Mouse (Mus musculus): ENCODE results near the gene Lsmem1. TPM values are rescaled to one million over a fixed set of nuclear protein-coding genes. Genes with fewer than 3 reads are reported as not detected.
"Not testable (repeated sequence)": the region's sequence is repeated elsewhere in the genome, so short reads cannot be mapped to it uniquely, and the experiment has no call there.

Gene Lsmem1
- polyA plus RNA-seq, 1 experiment from 2014 or later = not detected

DNA sequence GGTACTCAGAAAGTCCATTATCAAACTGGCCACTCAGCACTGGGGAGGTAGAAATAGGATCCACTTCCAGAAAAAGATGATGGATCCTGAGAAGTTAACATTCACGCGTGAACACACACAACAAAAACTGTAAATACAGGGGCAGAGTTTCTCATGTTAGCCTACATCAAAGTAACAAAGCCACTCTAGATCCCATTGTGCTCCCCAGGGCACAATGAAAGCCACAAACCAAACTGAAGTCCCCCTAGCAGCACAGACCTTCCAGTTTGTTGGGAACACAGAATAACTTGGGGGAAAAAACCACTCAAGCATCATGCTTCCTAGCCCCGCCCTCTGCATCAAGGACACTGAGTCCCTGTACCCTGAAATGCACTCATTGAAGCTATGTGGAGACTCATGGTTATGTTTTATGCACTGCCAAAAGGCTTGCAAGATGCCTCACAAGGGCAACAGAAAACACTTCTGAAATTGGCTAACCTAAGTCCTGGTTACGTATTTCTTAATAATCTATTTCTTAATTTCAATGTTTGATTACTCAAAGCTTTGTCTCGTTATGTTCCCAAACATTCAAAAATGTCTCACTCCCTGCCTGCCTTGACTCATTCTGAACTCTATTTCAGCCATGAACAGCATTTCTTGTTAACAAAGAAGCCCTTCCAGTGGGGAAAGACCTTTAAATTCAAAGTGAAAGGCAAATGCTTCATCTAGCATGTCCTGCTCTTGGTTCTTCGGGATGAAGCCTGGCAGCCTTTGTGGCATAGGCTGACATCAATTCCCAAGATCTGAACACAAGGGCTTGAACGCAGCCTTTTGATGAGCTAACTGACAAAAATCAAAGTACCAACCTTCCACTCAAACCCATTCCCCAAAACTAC lies 3.1 kb upstream of the Lsmem1 start:
- Histone ChIP-seq H3K9ac (no peak overlapping the region), H3K4me3 (no peak overlapping the region), H3K4me2 (no peak overlapping the region), H3K27ac (no peak overlapping the region), H3K36me3 (replicated peaks) (peaks cover 37% of the 10 kb centered on the region), H3K9me3 (no peaks in the 10 kb centered on the region), H3K27me3 (replicated peaks) (no peaks in the 10 kb centered on the region), H3K4me1 (no peaks in the 10 kb centered on the region)
- 87% methylated on average over 7 of the region's 7 CpGs for WGBS
- no peak for ATAC-seq (replicated peaks)

DNA sequence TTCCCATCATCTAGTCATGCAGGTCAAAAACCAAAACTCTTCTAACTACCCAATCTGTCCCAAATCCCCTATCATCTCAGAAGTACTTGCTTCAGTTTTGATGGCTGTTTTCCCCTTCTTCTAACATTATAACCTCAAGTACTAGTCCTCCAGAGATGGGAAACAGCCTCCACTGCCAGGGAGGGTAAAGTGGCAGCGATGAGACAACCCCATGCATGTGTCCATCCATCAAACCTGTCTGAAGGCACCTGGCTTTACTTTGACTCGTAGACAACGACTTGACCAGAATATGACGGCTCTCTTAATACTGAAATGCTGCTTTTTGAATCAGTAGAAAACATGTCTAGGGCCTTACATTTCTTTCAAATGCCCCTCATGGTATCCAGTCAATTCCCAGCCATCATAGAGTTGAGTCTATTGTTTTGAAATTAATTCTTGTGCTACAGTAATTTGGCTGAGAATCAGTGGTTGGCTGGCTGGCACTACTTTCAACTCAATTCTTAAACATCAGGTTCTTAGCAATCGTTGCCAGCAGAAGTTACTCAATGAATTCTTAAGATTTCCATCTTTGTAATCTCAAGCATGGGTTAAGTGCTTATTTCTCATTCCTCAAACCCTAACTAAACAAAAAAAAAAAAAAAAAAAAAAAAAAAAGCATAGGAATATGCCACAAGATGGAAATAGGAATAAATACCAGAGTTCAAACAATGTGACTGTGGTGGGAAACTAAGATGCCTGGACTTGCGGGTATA lies 1.4 kb upstream of the Lsmem1 start:
- no peak for ATAC-seq (replicated peaks)
- WGBS = 90% methylated on average over 6 of the region's 6 CpGs
- Histone ChIP-seq H3K4me2 (no peak overlapping the region), H3K27me3 (replicated peaks) (no peaks in the 10 kb centered on the region), H3K36me3 (replicated peaks) (peaks cover 28% of the 10 kb centered on the region; the same call in 1 of the 2 replicates), H3K27ac (no peak overlapping the region), H3K9ac (no peak overlapping the region), H3K4me3 (no peak overlapping the region), H3K4me1 (no peaks in the 10 kb centered on the region), H3K9me3 (no peaks in the 10 kb centered on the region)

DNA sequence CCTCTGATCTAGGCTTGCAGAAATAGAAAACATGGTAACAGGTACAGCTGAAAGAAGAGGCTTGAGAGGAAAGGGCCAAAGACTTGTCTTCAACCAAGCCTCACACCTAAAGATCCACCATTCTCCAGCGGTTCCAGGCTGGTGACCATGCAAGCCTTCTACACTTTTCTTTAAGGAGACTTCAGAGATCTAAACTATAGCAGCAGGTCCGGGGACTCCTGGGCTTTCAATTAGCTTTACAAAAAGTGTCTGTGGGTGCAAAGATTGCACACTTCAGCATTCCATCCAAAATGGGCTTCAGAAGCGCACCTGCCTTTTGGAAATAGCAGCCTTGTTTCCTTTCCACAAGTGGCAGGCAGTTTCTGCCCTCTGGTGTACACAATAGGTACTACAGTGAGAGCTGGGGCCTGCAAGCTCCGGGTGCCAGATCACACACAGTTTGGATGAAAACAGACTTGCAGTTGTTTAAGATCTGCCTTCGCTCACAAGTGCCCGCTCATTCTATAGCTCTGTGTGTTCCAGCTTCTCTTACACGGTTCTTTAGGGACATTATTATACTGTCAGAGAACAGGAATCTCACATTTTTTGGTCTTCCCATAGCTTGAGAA lies 609 bp upstream of the Lsmem1 start:
- H3K36me3 ChIP-seq (replicated peaks) = peaks cover 20% of the 10 kb centered on the region; the same call in 1 of the 2 replicates
- H3K27ac ChIP-seq = no peak overlapping the region
- no peak overlapping the region for H3K9ac ChIP-seq
- H3K27me3 ChIP-seq (replicated peaks) = no peaks in the 10 kb centered on the region
- no peak overlapping the region for H3K4me2 ChIP-seq
- no peaks in the 10 kb centered on the region for H3K9me3 ChIP-seq
- H3K4me1 ChIP-seq = no peaks in the 10 kb centered on the region
- no peak for ATAC-seq (replicated peaks)
- H3K4me3 ChIP-seq = no peak overlapping the region
- 49% methylated on average over 7 of the region's 7 CpGs for WGBS

DNA sequence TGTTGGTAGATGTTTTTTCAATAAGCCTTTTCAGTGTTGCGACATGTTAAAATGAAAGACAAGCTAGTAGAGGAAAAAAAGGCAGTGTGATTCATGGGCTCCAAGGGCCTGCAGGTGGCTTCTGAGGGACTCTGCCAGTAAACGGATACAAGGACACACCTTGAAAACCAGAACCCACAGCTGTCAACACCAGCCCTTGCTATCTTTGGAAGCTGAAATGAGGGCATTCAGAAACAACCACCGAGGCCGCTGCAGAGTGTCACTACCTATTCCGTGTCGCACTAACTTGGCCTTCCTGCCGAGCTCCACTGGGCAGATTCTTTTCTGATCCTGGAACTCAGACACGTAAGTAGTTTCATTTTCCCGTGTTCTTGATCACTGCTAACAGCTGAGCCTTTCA lies 863 bp downstream of the Lsmem1 start:
- no peaks in the 10 kb centered on the region for H3K9me3 ChIP-seq
- no peak overlapping the region for H3K4me2 ChIP-seq
- H3K27me3 ChIP-seq (replicated peaks) = no peaks in the 10 kb centered on the region
- peaks cover 6% of the 10 kb centered on the region; the same call in 1 of the 2 replicates for H3K36me3 ChIP-seq (replicated peaks)
- ATAC-seq (replicated peaks) = no peak
- H3K4me1 ChIP-seq = no peaks in the 10 kb centered on the region
- 86% methylated on average over 9 of the region's 9 CpGs for WGBS
- no peak overlapping the region for H3K9ac ChIP-seq
- H3K27ac ChIP-seq = no peak overlapping the region
- H3K4me3 ChIP-seq = no peak overlapping the region

DNA sequence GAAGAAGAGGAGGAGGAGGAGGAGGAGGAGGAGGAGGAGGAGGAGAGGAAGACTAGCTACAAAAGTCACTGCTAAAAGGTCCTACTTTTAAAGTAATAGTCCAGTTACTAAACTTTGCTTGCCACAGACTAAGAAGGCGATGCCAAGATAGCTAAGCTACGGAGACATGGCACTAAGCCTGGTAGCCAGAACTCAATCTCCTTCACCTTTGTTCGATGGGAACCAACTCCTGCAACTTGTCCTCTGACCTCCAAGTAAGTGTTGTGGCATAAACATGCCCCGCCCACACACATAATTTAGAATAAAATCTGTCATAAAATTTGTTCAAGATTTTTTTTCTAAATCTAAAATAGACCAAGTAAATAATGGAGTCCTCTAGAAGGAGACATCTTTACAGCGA lies 1.3 kb downstream of the Lsmem1 start:
- Histone ChIP-seq H3K27ac (no peak overlapping the region), H3K9me3 (no peaks in the 10 kb centered on the region), H3K9ac (no peak overlapping the region), H3K4me3 (no peak overlapping the region), H3K27me3 (replicated peaks) (no peaks in the 10 kb centered on the region), H3K4me2 (no peak overlapping the region), H3K36me3 (replicated peaks) (peaks cover 6% of the 10 kb centered on the region; the same call in 1 of the 2 replicates), H3K4me1 (no peaks in the 10 kb centered on the region)
- 96% methylated on average over 5 of the region's 5 CpGs for WGBS
- ATAC-seq (replicated peaks) = no peak

DNA sequence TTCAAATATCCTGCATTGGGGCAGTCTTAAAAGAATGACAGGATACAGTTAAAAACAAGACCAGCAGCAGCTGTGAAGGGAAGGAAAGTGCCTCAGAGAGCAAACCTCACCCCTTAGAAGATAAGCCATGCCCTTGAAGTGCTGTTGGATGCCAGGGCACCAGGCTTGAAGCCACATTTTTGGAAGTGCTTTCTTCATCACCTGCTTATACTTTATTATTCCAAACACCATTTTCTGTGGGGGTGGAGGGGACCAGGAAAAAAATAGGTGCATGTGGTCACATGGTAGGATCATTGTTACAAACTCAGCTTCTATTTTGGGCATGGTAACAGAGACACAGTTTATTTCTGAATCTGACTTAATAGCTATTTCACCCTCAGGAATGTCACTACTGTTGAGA lies 1.8 kb downstream of the Lsmem1 start:
- Histone ChIP-seq H3K27me3 (replicated peaks) (no peaks in the 10 kb centered on the region), H3K9me3 (no peaks in the 10 kb centered on the region), H3K36me3 (replicated peaks) (peaks cover 6% of the 10 kb centered on the region; the same call in 1 of the 2 replicates), H3K27ac (no peak overlapping the region), H3K9ac (no peak overlapping the region), H3K4me1 (no peaks in the 10 kb centered on the region), H3K4me3 (no peak overlapping the region), H3K4me2 (no peak overlapping the region)
- ATAC-seq (replicated peaks) = no peak

DNA sequence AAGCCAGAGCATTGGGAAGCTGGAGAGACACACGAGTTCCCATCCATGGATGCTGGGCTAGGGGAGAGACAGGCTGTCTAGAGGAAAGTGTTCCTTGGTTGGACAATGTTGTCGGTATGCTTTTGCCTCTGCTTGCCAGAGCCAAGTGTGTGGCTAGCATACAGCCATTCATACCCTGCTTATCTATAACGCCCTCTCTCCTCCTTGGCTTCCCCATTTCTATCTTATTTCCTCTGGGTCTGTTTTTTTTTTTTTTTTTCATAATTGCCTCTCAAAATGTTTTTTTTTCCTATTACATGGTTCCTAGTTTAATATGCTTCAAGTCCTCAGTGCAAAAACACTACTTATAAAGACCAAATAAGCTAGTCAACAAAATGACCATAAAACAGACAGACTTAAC lies 13.8 kb downstream of the Lsmem1 start:
- H3K4me2 ChIP-seq = no peak overlapping the region
- H3K36me3 ChIP-seq (replicated peaks) = no peaks in the 10 kb centered on the region
- WGBS = 95% methylated on average over 3 of the region's 3 CpGs
- no peaks in the 10 kb centered on the region for H3K4me1 ChIP-seq
- H3K27me3 ChIP-seq (replicated peaks) = no peaks in the 10 kb centered on the region
- ATAC-seq (replicated peaks) = no peak
- no peak overlapping the region for H3K4me3 ChIP-seq
- no peak overlapping the region for H3K27ac ChIP-seq
- no peaks in the 10 kb centered on the region for H3K9me3 ChIP-seq
- no peak overlapping the region for H3K9ac ChIP-seq

DNA sequence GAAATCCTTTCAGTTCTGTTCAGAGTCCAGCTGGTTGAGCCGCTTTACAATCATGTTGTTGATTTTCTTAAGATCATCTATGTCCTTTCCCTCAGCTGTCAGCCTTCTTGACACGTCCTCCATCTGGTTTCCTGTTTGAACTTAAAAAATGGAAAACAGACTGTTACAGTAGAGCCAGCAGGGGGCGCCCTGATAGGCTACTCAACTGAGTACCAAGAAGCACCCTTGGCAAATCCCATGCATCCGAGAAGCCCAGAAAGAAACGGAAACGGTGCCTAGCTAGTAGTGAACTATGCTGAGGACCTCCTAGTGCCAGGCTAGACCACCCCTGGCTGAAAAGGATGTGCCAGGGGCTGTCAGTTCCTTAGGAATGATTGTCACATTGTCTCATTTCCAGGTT lies 22.2 kb downstream of the Lsmem1 start:
- no peak overlapping the region for H3K4me3 ChIP-seq
- no peaks in the 10 kb centered on the region for H3K9me3 ChIP-seq
- H3K4me1 ChIP-seq = no peaks in the 10 kb centered on the region
- H3K36me3 ChIP-seq (replicated peaks) = no peaks in the 10 kb centered on the region
- no peak overlapping the region for H3K27ac ChIP-seq
- no peak overlapping the region for H3K4me2 ChIP-seq
- 67% methylated on average over 6 of the region's 6 CpGs for WGBS
- H3K27me3 ChIP-seq (replicated peaks) = no peaks in the 10 kb centered on the region
- H3K9ac ChIP-seq = no peak overlapping the region
- ATAC-seq (replicated peaks) = no peak

DNA sequence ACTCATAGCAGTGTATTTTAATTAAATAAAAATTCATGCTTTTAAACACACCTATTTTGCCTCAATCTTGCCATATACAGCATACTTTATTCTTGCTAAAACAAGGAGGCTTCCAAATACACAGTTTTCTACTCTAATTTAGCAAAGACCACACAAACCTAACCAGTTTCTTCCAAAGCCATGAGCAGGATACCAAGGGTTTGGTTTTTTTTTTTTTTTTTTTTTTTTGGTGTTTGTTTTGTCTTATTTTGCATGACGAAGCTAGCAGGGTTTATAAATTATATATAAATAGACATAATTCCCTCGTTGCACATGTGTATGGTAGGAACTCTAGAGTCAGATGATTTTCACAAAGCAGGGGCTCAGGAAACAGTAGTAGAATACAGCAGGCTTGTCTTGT lies 23.1 kb downstream of the Lsmem1 start:
- Histone ChIP-seq H3K9ac (no peak overlapping the region), H3K27ac (no peak overlapping the region), H3K9me3 (no peaks in the 10 kb centered on the region), H3K36me3 (replicated peaks) (no peaks in the 10 kb centered on the region), H3K4me1 (no peaks in the 10 kb centered on the region), H3K4me2 (no peak overlapping the region), H3K27me3 (replicated peaks) (no peaks in the 10 kb centered on the region), H3K4me3 (no peak overlapping the region)
- 80% methylated on average over 2 of the region's 2 CpGs for WGBS
- no peak for ATAC-seq (replicated peaks)

DNA sequence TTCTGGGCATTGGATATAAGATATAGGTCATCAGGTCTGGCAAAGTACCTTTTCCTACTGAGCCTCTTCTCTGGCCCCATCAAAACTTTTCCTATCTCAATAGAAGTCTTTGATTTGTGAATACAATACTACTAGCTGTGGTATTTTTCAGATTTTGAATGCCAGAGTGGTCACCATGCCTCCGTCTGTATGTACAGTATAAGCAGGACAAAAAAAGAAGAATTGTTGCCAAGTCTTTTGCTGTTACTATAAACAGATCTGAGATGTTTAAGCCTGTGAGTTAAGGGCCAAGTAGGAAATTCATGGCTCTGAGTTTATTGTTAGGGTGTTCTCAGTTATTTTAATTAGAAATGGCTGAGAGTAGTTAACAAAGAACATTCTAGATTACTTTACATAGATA lies 24.1 kb downstream of the Lsmem1 start:
- 62% methylated on average over 1 of the region's 1 CpGs for WGBS
- ATAC-seq (replicated peaks); H3K27me3 ChIP-seq (replicated peaks); H3K4me3 ChIP-seq; H3K27ac ChIP-seq; H3K36me3 ChIP-seq (replicated peaks); H3K9ac ChIP-seq; H3K9me3 ChIP-seq; H3K4me2 ChIP-seq; H3K4me1 ChIP-seq: not testable (repeated sequence)

DNA sequence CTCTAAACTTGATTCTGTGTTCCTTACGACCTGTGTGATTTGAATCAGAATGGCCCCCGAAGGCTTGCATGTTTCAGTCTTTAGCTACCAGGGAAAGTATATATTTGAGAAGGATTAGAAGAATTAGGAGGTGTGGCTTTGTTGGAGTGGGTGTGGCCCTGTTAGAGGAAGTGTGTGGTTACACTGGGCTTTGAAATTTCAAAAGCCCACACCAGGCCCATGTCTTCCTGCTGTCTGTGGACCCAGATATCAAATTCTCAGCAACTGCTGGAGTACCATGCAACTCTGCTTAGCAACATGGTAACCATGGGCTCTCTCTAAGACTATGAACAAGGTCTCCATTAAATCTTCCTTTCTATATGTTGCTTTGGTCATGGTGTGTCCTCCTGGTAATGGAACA lies 27.7 kb downstream of the Lsmem1 start:
- Histone ChIP-seq H3K4me1 (no peaks in the 10 kb centered on the region), H3K9me3 (no peaks in the 10 kb centered on the region), H3K4me2 (no peak overlapping the region), H3K9ac (no peak overlapping the region), H3K4me3 (no peak overlapping the region), H3K36me3 (replicated peaks) (no peaks in the 10 kb centered on the region), H3K27ac (no peak overlapping the region), H3K27me3 (replicated peaks) (no peaks in the 10 kb centered on the region)
- 90% methylated on average over 2 of the region's 2 CpGs for WGBS
- ATAC-seq (replicated peaks) = no peak

DNA sequence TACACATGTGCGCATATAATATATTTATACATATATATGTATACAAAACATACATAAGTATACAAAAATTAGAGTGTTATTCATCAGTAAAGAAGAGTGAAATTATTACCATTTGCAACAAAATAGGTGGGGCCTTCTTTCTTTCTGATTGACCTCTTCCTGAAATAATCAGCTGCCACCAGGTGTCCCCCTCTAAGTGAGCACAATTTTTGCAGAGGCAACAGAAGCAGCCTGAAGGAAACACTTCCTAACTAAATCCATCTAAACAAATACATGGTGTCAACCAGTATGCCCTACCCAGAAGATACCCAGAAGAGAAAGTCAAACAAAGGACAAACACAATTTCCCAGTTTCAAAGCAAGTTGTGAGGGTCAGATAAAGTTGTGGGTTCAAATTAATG lies 29.6 kb downstream of the Lsmem1 start:
- no peak overlapping the region for H3K4me2 ChIP-seq
- H3K36me3 ChIP-seq (replicated peaks) = no peaks in the 10 kb centered on the region
- H3K4me3 ChIP-seq = no peak overlapping the region
- H3K4me1 ChIP-seq = no peaks in the 10 kb centered on the region
- no peak for ATAC-seq (replicated peaks)
- no peak overlapping the region for H3K27ac ChIP-seq
- H3K27me3 ChIP-seq (replicated peaks) = no peaks in the 10 kb centered on the region
- WGBS = 97% methylated on average over 1 of the region's 1 CpGs
- no peak overlapping the region for H3K9ac ChIP-seq
- H3K9me3 ChIP-seq = no peaks in the 10 kb centered on the region
